Mouse (Mus musculus) hindbrain, embryonic 14.5 days (tissue): ENCODE measurements around the gene Cfap299. TPM values are rescaled to one million over a fixed set of nuclear protein-coding genes. Genes with fewer than 3 reads are reported as not detected.

ENCODE experiments used
- ATAC-seq: fragments of 200-750 bp; cut with Nextera tagmentation; 2 replicates; pipeline ENCODE4 v1.8.0; 2017; ENCODE audit warnings: moderate number of reproducible peaks, mild to moderate bottlenecking, moderate TSS enrichment, moderate library complexity; ENCODE audit not compliant: low FRiP score
- DNase-seq: peaks from one replicate; pipeline ENCODE4 v3.0.0-alpha.2; 2015; ENCODE audit warnings: low spot score
- H3K27ac ChIP-seq: fragments of 300-500 bp; sonication (generic); 2 replicates; pipeline ENCODE4 v1.5.1; 2014; ENCODE audit warnings: mild to moderate bottlenecking, moderate library complexity
- H3K27me3 ChIP-seq: fragments of 300-500 bp; sonication (generic); 2 replicates; pipeline ENCODE4 v1.6.1; 2014; ENCODE audit warnings: mild to moderate bottlenecking, low read length, mixed read lengths; ENCODE audit not compliant: control insufficient read depth, insufficient read depth
- H3K36me3 ChIP-seq: fragments of 300-500 bp; sonication (generic); replicated peaks from 2 replicates; pipeline ENCODE4 v1.6.1; 2014; ENCODE audit not compliant: control insufficient read depth, insufficient read depth
- H3K4me1 ChIP-seq: fragments of 300-500 bp; sonication (generic); replicated peaks from 2 replicates; pipeline ENCODE4 v1.6.1; 2014; ENCODE audit warnings: antibody characterized with exemption, low read length, mixed read lengths; ENCODE audit not compliant: control insufficient read depth, insufficient read depth
- H3K4me2 ChIP-seq: fragments of 300-500 bp; sonication (generic); replicated peaks from 2 replicates; pipeline ENCODE4 v1.6.1; 2014; ENCODE audit warnings: mild to moderate bottlenecking, moderate library complexity
- H3K4me3 ChIP-seq: fragments of 300-500 bp; sonication (generic); replicated peaks from 2 replicates; pipeline ENCODE4 v1.5.1; 2014; ENCODE audit warnings: mild to moderate bottlenecking, low read length
- H3K9ac ChIP-seq: fragments of 300-500 bp; sonication (generic); 2 replicates; pipeline ENCODE4 v1.6.1; 2014
- H3K9me3 ChIP-seq: fragments of 300-500 bp; sonication (generic); 2 replicates; pipeline ENCODE4 v1.6.1; 2016; ENCODE audit warnings: low read length; ENCODE audit not compliant: control insufficient read depth
- WGBS: fragments of 180-500 bp; shearing (Covaris S2); extraction: QIAGEN DNeasy Blood & Tissue Kit; methylation state at CpG from one replicate; pipeline ENCODE4 v1.1.7; 2014; 5-methylcytosine and 5-hydroxymethylcytosine counted together
- polyA plus RNA-seq: library from polyadenylated mRNA; unstranded; fragments of >200 nt; fragmentation: Nextera tagmentation; extraction: Ambion mirVana; gene quantifications from 2 replicates; pipeline ENCODE4 v1.2.1, GENCODE M21; 2014

The Cfap299 gene
- polyA plus RNA-seq, 1 experiment from 2014 or later = 1.8 TPM

DNA sequence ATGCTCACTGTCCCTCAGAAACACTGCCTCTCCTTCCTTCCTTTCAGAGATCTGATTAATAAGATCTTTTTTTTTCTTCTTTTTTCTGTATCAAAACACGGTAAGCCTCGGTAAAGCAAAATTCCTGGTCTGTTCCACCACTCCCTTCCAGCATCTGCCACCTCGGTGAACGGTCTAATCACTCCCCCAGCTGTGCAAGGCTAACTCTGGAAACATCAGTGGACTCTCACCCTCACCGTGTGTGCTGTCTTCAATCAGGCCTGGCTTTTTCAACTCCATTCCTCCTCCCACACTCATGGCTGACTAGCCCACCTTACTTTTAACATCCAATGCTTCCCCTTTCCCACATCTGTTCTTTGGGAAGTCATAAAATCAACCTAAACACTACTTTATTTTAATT, 221.2 kb downstream of the Cfap299 start:
- no peaks in the 10 kb centered on the region for H3K36me3 ChIP-seq
- no peaks in the 10 kb centered on the region for H3K4me1 ChIP-seq
- H3K9me3 ChIP-seq = no peaks in the 10 kb centered on the region
- H3K4me3 ChIP-seq = no peak overlapping the region
- ATAC-seq = no peak
- no peak overlapping the region for H3K9ac ChIP-seq
- H3K4me2 ChIP-seq = no peak overlapping the region
- 66% methylated on average over 5 of the region's 5 CpGs for WGBS
- no peaks in the 10 kb centered on the region for H3K27me3 ChIP-seq
- no peak for DNase-seq
- no peak overlapping the region for H3K27ac ChIP-seq

DNA sequence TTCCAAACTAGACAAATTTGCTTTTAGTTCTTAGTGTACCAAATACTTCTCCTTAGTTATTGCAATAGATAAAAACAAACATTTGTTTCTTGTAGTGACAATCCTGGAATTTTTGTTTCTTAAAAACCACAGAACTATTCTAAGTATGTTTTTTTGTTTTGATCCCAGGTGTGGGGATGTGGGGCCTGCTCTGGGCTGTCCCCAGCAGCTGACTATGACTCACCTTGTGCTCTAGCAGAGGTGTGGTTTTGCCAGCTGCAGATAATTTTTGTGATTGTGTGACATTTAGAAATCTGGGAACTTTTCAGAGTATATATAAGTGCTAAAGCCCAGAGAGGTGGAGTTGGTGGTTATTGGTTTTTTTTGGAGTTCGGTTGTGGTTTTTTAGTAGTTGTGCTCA, 221.8 kb downstream of the Cfap299 start:
- Histone ChIP-seq H3K4me2 (no peak overlapping the region), H3K27ac (no peak overlapping the region), H3K9ac (no peak overlapping the region), H3K9me3 (no peaks in the 10 kb centered on the region), H3K27me3 (no peaks in the 10 kb centered on the region), H3K36me3 (no peaks in the 10 kb centered on the region), H3K4me1 (no peaks in the 10 kb centered on the region), H3K4me3 (no peak overlapping the region)
- ATAC-seq = no peak
- no peak for DNase-seq
- 88% methylated on average over 1 of the region's 1 CpGs for WGBS

DNA sequence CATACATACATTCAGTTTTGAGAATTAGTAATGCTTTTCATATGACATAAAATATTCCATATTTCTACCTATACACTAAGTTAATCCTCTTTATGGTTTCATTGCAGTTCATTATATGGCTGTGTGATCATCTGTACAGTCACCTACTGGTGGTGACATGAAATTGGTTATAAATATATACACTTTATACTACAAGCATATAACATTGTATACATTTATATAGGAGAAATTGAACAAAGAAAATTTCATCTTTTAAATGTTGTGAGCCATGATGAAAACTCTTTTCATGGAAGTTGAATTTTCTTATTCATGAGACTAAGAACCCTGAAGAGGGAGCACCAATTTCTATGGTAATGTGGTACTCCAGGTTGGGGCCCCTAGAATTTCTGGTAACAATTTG, 223.3 kb downstream of the Cfap299 start, which contains the start of gene Gm11111:
Gene Gm11111, plus strand, starts transcription at position 301 of the 400 bp plus-strand sequence.
- ATAC-seq = no peak
- no peak within 1 kb of the TSS for H3K4me2 ChIP-seq
- no peaks in the 10 kb centered on the region for H3K36me3 ChIP-seq
- no peak within 1 kb of the TSS for H3K27ac ChIP-seq
- DNase-seq = no peak
- H3K9ac ChIP-seq = no peak within 1 kb of the TSS
- H3K9me3 ChIP-seq = no peaks in the 10 kb centered on the region
- no peaks in the 10 kb centered on the region for H3K27me3 ChIP-seq
- H3K4me3 ChIP-seq = no peak within 1 kb of the TSS
- H3K4me1 ChIP-seq = no peaks in the 10 kb centered on the region

DNA sequence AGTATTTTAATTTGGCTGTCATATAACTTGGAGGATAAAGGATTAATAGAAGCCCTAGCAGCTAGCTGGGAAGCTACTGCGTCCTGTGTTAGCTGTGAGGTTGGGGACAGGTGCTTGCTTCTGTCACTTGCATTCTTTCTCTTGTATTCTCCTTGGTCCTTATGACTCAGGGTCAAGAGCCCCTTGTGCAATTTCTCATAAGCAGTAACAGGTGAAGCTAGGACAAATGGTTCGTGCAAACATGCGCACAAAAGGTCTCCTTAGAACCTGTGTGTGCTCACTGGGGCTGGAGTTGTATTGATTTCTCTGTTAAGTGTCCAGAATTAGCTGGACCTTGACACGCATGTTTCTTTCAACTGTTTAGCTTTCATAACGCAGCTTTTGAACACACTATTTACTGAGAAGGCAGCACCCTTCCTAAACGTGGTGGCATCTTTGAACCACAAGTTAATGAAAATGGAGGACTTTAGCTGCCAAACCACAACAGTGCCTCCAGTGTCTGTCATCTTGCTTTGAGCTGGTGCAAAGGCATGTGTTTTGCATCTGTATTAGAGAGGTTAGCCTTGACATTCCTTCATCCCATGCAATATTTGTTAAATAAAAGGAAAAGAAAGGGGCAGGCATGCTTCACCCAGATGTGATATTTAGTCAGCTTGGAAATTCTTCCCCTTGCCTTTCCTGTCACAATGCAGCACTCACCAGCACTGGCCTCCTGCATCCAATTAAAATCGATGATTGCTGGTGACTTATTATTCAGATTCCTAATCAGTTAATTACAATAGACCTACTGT, 223.9 kb downstream of the Cfap299 start:
- DNase-seq = no peak
- no peak overlapping the region for H3K4me3 ChIP-seq
- ATAC-seq = no peak
- H3K36me3 ChIP-seq = no peaks in the 10 kb centered on the region
- no peaks in the 10 kb centered on the region for H3K4me1 ChIP-seq
- no peak overlapping the region for H3K27ac ChIP-seq
- H3K27me3 ChIP-seq = no peaks in the 10 kb centered on the region
- H3K4me2 ChIP-seq = no peak overlapping the region
- no peaks in the 10 kb centered on the region for H3K9me3 ChIP-seq
- 67% methylated on average over 7 of the region's 7 CpGs for WGBS
- H3K9ac ChIP-seq = no peak overlapping the region

DNA sequence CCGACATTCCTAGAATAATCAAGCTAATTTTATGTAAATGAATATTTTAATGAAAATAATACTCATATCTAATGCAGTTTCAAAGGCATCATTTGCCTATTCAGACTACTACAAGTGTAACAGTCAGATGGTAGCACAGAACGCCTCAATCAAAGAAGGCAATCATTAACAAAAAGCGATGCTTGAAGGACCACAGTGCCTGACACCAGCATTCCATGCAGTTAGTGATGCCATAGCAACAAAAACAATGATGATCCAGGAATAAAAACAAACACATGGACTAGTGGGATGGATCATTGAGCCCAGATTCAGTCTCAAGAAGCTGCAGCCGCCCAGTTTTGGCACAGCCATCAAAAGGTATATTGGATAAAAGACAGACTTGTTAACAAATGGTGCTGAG, 232.2 kb downstream of the Cfap299 start:
- Histone ChIP-seq H3K4me3 (no peak overlapping the region), H3K27me3 (no peaks in the 10 kb centered on the region), H3K4me2 (no peak overlapping the region), H3K9ac (no peak overlapping the region), H3K9me3 (no peaks in the 10 kb centered on the region), H3K36me3 (no peaks in the 10 kb centered on the region), H3K4me1 (no peaks in the 10 kb centered on the region), H3K27ac (no peak overlapping the region)
- no peak for DNase-seq
- ATAC-seq = no peak
- WGBS = 21% methylated on average over 4 of the region's 4 CpGs

DNA sequence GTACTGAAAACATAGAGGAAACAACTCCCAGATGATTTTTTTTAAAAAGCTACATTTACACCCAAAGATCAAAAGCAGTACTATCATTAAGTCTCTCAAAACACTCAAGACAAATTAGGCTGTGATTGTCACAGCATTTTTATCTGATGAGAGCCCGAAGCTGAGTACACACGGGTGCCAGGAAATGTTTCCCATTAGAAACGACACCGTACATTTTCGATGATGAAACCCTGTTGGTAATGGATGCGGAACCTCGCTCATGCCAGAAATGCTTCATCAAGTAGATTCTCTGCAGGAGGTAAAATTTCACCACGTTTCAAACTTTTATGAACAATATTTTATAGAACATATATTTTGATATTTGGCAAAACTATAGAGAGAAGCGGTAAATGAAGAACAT, 233.7 kb downstream of the Cfap299 start:
- ATAC-seq (no peak), DNase-seq (no peak)
- no peak overlapping the region for H3K27ac ChIP-seq
- WGBS = 83% methylated on average over 9 of the region's 9 CpGs
- H3K4me2 ChIP-seq = no peak overlapping the region
- H3K27me3 ChIP-seq = no peaks in the 10 kb centered on the region
- no peaks in the 10 kb centered on the region for H3K36me3 ChIP-seq
- no peaks in the 10 kb centered on the region for H3K4me1 ChIP-seq
- H3K4me3 ChIP-seq = no peak overlapping the region
- no peak overlapping the region for H3K9ac ChIP-seq
- H3K9me3 ChIP-seq = no peaks in the 10 kb centered on the region

DNA sequence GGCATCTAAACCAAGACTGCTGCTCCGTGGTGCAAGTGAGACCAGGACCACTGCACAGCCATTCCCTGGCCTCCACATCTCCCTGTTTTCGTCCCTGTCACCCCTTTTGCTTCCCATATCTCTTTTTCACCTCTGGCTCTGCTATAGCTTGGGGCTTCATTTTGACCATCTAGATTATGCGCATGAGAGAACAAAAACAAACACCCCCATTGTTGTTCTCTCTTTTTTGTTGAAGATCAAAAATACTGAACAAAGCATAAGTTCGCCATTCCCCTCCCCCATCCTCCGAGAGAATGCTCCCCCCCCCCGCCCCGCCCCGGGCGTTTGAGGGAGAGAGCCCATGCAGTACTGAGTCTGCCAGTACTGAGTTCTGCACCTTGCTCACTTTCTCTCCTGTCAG, 234.7 kb downstream of the Cfap299 start:
- Histone ChIP-seq H3K27me3 (no peaks in the 10 kb centered on the region), H3K36me3 (no peaks in the 10 kb centered on the region), H3K4me3 (no peak overlapping the region), H3K9ac (no peak overlapping the region), H3K4me1 (no peaks in the 10 kb centered on the region), H3K27ac (no peak overlapping the region), H3K4me2 (no peak overlapping the region; the same call in 1 of the 2 replicates), H3K9me3 (no peaks in the 10 kb centered on the region)
- 24% methylated on average over 9 of the region's 9 CpGs for WGBS
- ATAC-seq (no peak), DNase-seq (no peak)

DNA sequence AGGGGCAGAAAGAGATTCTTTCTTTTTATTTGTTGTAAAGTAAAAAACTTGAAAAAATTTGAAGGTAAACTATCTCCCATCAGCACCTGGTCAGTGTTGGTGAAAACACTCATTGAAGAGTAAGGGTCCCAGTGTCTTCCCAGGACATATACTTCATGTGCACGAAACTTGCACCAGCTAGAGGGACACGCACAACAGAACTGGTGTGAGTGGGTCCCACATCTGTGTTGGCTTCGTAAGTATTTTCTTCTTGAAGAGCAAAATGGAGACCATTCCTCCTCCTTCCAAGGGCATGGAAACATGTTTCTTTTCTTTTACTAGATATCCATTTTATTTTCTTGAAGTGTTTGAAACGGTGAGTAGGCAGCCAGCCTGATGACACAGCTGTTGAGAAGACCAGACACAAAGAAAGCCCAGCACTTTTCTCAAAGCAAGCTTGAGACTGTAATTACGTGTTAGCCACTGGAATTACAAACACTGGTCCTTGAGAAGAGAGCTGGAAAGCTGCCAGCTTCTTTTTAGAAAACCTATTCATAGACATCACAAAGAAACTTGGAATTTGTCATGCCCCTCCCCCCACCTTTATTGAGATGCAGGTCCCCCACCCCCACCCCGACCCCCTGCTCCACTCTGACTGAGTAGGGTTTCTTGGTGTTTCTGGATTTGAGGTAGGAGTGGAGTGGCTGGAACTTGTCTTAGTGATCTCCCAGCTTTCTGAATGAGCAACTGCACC, 237.5 kb downstream of the Cfap299 start:
- no peak overlapping the region for H3K9ac ChIP-seq
- no peak overlapping the region for H3K4me2 ChIP-seq
- no peaks in the 10 kb centered on the region for H3K27me3 ChIP-seq
- no peaks in the 10 kb centered on the region for H3K36me3 ChIP-seq
- WGBS = 27% methylated on average over 6 of the region's 6 CpGs
- no peaks in the 10 kb centered on the region for H3K9me3 ChIP-seq
- H3K4me1 ChIP-seq = no peaks in the 10 kb centered on the region
- no peak overlapping the region for H3K27ac ChIP-seq
- ATAC-seq (peak; percentile 51; the same call in 1 of the 2 replicates), DNase-seq (peak; percentile 40)
- H3K4me3 ChIP-seq = no peak overlapping the region

DNA sequence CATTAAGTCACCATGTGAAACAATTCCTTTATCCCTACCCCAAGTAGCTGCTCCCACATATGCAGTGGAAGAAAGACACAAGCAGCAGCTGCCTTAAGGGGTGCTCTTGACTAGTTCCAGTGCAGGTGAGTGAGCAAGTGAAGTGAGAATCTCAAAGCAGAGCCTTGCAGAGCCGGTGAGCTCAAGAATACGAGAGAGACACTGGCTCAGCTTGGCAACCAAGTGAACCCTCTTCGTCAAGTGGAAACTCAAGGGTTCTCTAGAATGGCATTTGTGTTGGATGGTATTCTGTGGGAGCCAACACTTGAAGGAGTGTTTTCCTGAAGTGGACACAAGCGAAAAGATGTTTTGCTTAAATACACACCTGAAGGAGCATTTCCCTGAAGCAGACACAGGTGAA, 239.4 kb downstream of the Cfap299 start:
- Histone ChIP-seq H3K27me3 (no peaks in the 10 kb centered on the region), H3K9me3 (no peaks in the 10 kb centered on the region), H3K27ac (no peak overlapping the region), H3K36me3 (no peaks in the 10 kb centered on the region), H3K4me3 (no peak overlapping the region), H3K9ac (no peak overlapping the region), H3K4me2 (no peak overlapping the region), H3K4me1 (no peaks in the 10 kb centered on the region)
- WGBS = 93% methylated on average over 4 of the region's 4 CpGs
- no peak for ATAC-seq
- no peak for DNase-seq
